Mouse (Mus musculus): ENCODE measurements around the gene Fev. TPM values are rescaled to one million over a fixed set of nuclear protein-coding genes. Genes with fewer than 3 reads are reported as not detected.
A peak's percentile ranks its signal among the peaks of the same experiment; 100 is the strongest.

The Fev gene
- polyA plus RNA-seq, 1 experiment from 2014 or later, result 5.8 TPM

DNA sequence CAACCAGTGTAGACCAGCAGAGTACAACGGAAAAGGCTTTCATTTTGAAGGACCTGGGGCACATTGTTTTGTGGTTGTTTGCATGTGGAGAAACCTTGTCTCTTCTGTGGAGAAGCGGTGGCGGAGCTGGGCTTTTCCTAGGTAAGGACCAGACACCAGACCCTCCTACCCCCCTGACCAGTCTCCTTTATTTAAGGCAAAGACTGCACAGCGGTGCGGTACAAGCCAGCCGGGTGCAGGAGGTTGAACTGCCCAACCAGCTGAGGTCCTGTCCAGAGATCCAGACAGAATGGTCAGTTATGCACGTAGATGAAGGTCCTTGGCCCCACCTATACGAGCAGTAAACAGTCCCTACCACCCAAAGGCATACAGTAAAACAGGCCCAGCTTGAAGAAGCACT lies 2.4 kb downstream of the Fev start:
- WGBS, result 2% methylated on average over 8 of the region's 8 CpGs

DNA sequence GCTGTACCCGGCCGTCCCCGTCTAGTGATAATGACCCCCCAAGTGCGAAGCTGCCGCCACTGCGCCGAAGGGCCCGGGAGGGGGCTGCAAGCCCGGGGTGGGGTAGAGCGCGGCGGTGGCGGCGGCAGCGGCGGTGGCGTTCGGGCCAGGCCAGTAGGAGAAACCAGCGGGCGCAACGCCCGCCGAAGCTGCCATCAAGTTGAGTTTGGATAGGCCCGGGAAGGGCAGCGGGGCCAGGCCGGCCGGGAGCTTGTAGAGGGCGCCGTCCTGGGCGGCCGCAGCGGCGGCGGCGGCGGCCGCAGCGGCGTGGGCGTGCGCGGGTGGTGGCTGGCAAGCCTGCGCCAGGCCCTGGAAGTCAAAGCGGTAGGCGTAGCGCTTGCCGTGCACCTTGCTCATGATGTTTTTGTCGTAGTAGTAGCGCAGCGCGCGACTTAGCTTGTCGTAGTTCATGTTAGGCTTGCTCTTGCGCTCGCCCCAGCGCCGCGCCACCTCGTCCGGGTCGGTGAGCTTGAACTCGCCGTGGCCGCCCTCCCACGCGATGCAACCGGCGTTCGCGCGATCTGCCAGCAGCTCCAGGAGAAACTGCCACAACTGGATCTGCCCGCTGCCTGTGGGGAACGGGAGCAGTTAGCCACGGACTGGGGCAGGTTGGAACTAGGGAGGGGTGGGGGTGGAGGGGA lies 3.0 kb downstream of the Fev start:
- Histone ChIP-seq H3K27ac (no peak overlapping the region), H3K9me3 (ENCODE audit: control insufficient read depth, low read length) (no peaks in the 10 kb centered on the region), H3K9ac (peak overlapping the region; percentile 47), H3K36me3 (replicated peaks; ENCODE audit: control insufficient read depth, insufficient read depth) (no peaks in the 10 kb centered on the region), H3K4me3 (replicated peaks; ENCODE audit: low read length) (peak overlapping the region; percentile 32), H3K4me2 (replicated peaks) (peak overlapping the region; percentile 60), H3K27me3 (ENCODE audit: control insufficient read depth, insufficient read depth, low read length) (peaks cover 85% of the 10 kb centered on the region), H3K4me1 (replicated peaks; ENCODE audit: control insufficient read depth, insufficient read depth, low read length) (peaks cover 17% of the 10 kb centered on the region; the same call in 1 of the 2 replicates)
- DNase-seq (ENCODE audit: low spot score) (no peak), ATAC-seq (ENCODE audit: low FRiP score) (no peak)
- WGBS, result under 1% methylated on average over 71 of the region's 74 CpGs

More for the DNA sequence above, 2.4 kb downstream of the Fev start:
- peak overlapping the region; percentile 60 for H3K4me2 ChIP-seq (replicated peaks)
- H3K27ac ChIP-seq, result no peak overlapping the region
- H3K27me3 ChIP-seq (ENCODE audit: control insufficient read depth, insufficient read depth, low read length), result peaks cover 91% of the 10 kb centered on the region
- peak overlapping the region; percentile 32 for H3K4me3 ChIP-seq (replicated peaks; ENCODE audit: low read length)
- no peak for ATAC-seq (ENCODE audit: low FRiP score)
- no peaks in the 10 kb centered on the region for H3K9me3 ChIP-seq (ENCODE audit: control insufficient read depth, low read length)
- peaks cover 17% of the 10 kb centered on the region; the same call in 1 of the 2 replicates for H3K4me1 ChIP-seq (replicated peaks; ENCODE audit: control insufficient read depth, insufficient read depth, low read length)
- no peak overlapping the region for H3K9ac ChIP-seq
- DNase-seq (ENCODE audit: low spot score), result no peak
- no peaks in the 10 kb centered on the region for H3K36me3 ChIP-seq (replicated peaks; ENCODE audit: control insufficient read depth, insufficient read depth)

DNA sequence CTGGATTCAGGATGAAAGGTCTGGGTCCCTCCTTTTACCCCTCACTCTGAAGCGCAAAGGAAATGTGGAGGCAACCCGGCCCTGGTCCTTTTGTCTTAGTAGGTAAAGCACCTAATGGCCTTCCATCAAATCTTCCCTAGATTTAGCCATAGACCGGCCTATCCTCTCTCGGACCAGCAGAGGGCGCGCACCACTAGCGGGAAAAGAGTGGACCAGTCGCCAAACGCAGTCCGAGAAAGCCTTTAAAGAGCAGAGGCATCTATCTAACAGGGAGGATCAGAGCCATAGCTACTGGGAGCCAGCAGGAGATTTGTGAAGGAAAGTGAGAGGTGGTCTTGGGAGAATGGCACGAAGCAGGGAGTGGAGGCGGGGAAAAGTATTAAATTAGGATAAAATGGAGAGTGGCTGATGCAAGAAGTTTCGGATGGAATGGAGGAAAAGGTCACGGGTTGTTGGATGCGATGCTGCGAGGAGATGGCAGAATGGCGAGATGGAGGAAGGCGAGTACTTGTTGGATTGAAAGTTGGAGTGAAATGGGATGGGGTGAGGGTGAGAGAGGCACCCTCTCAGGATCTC lies 4.3 kb downstream of the Fev start:
- H3K4me3 ChIP-seq (replicated peaks; ENCODE audit: low read length), result no peak overlapping the region
- ATAC-seq (ENCODE audit: low FRiP score) (peak; percentile 63), DNase-seq (ENCODE audit: low spot score) (peak; percentile 85)
- H3K4me2 ChIP-seq (replicated peaks), result 0 out of 2 replicates have a peak overlapping the region, but pooled peaks have one; percentile 15
- 2% methylated on average over 18 of the region's 18 CpGs for WGBS
- H3K4me1 ChIP-seq (replicated peaks; ENCODE audit: control insufficient read depth, insufficient read depth, low read length), result peaks cover 17% of the 10 kb centered on the region; the same call in 1 of the 2 replicates
- H3K36me3 ChIP-seq (replicated peaks; ENCODE audit: control insufficient read depth, insufficient read depth), result no peaks in the 10 kb centered on the region
- H3K9ac ChIP-seq, result no peak overlapping the region
- H3K27ac ChIP-seq, result no peak overlapping the region
- no peaks in the 10 kb centered on the region for H3K9me3 ChIP-seq (ENCODE audit: control insufficient read depth, low read length)
- peaks cover 72% of the 10 kb centered on the region for H3K27me3 ChIP-seq (ENCODE audit: control insufficient read depth, insufficient read depth, low read length)

DNA sequence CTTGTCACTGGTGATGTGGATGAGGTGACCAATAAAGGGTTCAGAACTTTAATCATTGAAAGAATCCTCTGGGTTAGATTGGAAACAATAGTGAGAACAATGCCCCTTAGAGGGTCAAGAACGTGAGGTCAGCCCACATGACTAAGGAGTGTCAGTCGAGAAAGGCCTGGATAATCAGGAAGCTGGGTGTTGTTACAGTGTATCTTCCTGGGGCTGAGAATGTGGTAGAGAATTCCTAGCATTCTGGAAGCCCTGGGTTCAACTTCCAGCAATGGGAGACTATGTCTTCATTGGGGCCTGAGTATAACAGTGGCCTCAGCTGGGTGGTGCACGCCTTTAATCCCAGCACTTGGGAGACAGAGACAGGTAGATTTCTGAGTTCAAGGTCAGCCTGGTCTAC lies 8.0 kb downstream of the Fev start:
- peaks cover 35% of the 10 kb centered on the region for H3K27me3 ChIP-seq (ENCODE audit: control insufficient read depth, insufficient read depth, low read length)
- no peaks in the 10 kb centered on the region for H3K36me3 ChIP-seq (replicated peaks; ENCODE audit: control insufficient read depth, insufficient read depth)
- H3K4me1 ChIP-seq (replicated peaks; ENCODE audit: control insufficient read depth, insufficient read depth, low read length), result peaks cover 4% of the 10 kb centered on the region; the same call in 1 of the 2 replicates
- H3K9me3 ChIP-seq (ENCODE audit: control insufficient read depth, low read length), result no peaks in the 10 kb centered on the region
- ATAC-seq (ENCODE audit: low FRiP score) (no peak), DNase-seq (ENCODE audit: low spot score) (no peak)
- WGBS, result 51% methylated on average over 3 of the region's 3 CpGs
- no peak overlapping the region for H3K4me3 ChIP-seq (replicated peaks; ENCODE audit: low read length)
- no peak overlapping the region for H3K4me2 ChIP-seq (replicated peaks)
- no peak overlapping the region for H3K27ac ChIP-seq
- no peak overlapping the region for H3K9ac ChIP-seq

DNA sequence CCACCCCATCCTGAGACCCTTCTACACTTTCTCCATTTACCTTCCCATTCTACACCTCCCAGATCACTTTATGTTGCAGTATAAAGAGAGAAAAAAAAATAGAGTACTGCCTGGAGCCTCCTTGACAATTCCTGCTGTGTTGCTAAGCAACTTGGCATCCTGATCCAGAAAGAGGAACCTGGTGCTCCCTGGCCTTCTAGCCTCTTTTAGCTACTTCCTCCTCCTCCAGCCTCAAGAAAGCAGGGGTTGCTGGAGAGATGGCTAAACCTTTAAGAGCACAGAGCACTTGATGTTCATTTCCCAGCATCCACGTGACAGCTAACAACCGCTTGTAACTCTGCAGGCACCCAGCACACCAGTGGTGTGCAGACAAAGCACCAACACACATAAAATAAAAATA lies 13.0 kb downstream of the Fev start:
- Histone ChIP-seq H3K9me3 (ENCODE audit: control insufficient read depth, low read length) (no peaks in the 10 kb centered on the region), H3K36me3 (replicated peaks; ENCODE audit: control insufficient read depth, insufficient read depth) (no peaks in the 10 kb centered on the region), H3K27me3 (ENCODE audit: control insufficient read depth, insufficient read depth, low read length) (no peaks in the 10 kb centered on the region), H3K4me3 (replicated peaks; ENCODE audit: low read length) (no peak overlapping the region), H3K4me2 (replicated peaks) (no peak overlapping the region), H3K9ac (no peak overlapping the region), H3K4me1 (replicated peaks; ENCODE audit: control insufficient read depth, insufficient read depth, low read length) (no peaks in the 10 kb centered on the region), H3K27ac (no peak overlapping the region)
- DNase-seq (ENCODE audit: low spot score) (no peak), ATAC-seq (ENCODE audit: low FRiP score) (no peak)
- WGBS, result 69% methylated on average over 2 of the region's 2 CpGs

DNA sequence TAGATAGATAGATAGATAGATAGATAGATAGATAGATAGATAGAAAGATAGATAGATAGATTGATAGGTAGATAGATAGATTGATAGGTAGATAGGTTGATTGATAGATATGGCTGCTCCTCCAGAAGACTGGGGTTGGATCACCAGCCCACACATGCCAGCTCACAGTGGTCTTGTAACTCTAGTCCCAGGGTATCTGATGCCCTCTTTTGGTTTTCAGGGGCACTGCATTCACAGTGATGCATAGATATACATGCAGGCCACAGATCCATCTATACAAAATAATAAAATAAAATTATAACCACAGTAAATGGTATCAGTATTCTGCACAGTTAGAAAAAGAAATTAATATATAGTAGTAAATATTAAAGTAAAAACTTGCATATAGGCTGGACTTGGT lies 23.4 kb downstream of the Fev start:
- Histone ChIP-seq H3K9ac (no peak overlapping the region), H3K27me3 (ENCODE audit: control insufficient read depth, insufficient read depth, low read length) (no peaks in the 10 kb centered on the region), H3K27ac (no peak overlapping the region), H3K9me3 (ENCODE audit: control insufficient read depth, low read length) (no peaks in the 10 kb centered on the region), H3K4me3 (replicated peaks; ENCODE audit: low read length) (no peak overlapping the region), H3K4me2 (replicated peaks) (no peak overlapping the region), H3K36me3 (replicated peaks; ENCODE audit: control insufficient read depth, insufficient read depth) (no peaks in the 10 kb centered on the region), H3K4me1 (replicated peaks; ENCODE audit: control insufficient read depth, insufficient read depth, low read length) (peaks cover 24% of the 10 kb centered on the region)
- DNase-seq (ENCODE audit: low spot score), result no peak
- ATAC-seq (ENCODE audit: low FRiP score), result no peak

DNA sequence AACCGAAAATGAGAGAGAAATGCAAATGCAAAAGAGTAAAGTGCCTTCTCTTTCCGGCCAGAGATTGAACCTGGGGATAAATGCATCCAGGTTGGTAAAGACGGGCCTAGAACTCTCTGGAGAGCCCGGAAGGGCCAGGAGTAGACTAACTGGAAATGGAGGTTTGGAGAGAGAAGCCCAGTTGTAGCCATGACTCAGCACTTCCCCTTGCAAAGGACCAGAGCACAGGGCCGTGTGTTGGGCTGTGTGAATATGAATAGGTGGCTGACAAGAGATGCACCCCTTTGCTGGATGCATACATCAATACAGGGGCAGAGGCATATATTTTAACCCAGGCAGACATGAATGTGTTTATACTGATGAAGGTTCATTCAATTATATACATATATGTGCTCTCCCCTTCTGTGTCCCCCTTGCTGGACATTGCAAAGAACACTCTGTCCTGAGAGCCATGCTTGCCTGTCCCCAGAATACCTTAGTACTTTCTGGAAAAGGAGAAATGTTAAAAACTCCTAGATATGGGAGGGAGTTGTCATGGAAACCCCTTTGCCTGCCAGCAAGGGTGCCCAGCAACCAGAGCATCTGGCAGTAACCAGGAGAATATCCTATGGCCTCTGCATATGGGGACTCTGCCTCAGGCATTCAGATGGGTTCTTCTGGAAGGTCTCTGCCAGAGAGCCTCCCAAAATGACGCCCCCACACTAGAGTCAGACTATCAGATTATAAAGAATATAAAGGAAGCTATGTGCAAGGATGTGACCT lies 25.8 kb downstream of the Fev start:
- ATAC-seq (ENCODE audit: low FRiP score) (no peak), DNase-seq (ENCODE audit: low spot score) (no peak)
- peaks cover 25% of the 10 kb centered on the region for H3K4me1 ChIP-seq (replicated peaks; ENCODE audit: control insufficient read depth, insufficient read depth, low read length)
- no peak overlapping the region; the same call in 1 of the 2 replicates for H3K4me3 ChIP-seq (replicated peaks; ENCODE audit: low read length)
- H3K36me3 ChIP-seq (replicated peaks; ENCODE audit: control insufficient read depth, insufficient read depth), result no peaks in the 10 kb centered on the region
- H3K9ac ChIP-seq, result no peak overlapping the region; the same call in 1 of the 2 replicates
- H3K4me2 ChIP-seq (replicated peaks), result peak overlapping the region; percentile 57
- no peaks in the 10 kb centered on the region for H3K9me3 ChIP-seq (ENCODE audit: control insufficient read depth, low read length)
- H3K27me3 ChIP-seq (ENCODE audit: control insufficient read depth, insufficient read depth, low read length), result no peaks in the 10 kb centered on the region
- H3K27ac ChIP-seq, result no peak overlapping the region
- WGBS, result 38% methylated on average over 6 of the region's 6 CpGs

DNA sequence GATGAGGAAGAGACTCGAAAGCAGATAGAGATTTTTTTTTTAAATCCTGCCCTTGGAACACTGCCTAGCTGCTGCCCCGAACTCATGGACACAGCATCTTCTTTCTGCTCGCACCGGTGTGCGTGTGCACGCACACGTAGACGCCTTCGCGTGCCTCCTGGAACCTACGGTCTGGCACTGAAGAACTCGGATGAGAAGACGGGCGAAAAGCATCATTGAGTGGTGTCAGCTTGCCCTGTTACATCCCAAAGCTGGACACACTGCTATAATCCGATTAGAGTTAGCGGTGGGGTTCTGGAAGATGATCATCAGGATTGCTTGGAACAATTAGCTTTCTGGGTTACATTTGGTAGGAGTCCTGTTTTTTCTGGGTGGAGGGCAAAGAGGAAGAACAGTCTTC lies 26.4 kb downstream of the Fev start:
- Histone ChIP-seq H3K4me1 (replicated peaks; ENCODE audit: control insufficient read depth, insufficient read depth, low read length) (peaks cover 31% of the 10 kb centered on the region), H3K27ac (peak overlapping the region; percentile 57; the same call in 1 of the 2 replicates), H3K4me2 (replicated peaks) (peak overlapping the region; percentile 57), H3K27me3 (ENCODE audit: control insufficient read depth, insufficient read depth, low read length) (no peaks in the 10 kb centered on the region), H3K9ac (peak overlapping the region; percentile 98), H3K9me3 (ENCODE audit: control insufficient read depth, low read length) (no peaks in the 10 kb centered on the region), H3K4me3 (replicated peaks; ENCODE audit: low read length) (peak overlapping the region; percentile 89), H3K36me3 (replicated peaks; ENCODE audit: control insufficient read depth, insufficient read depth) (no peaks in the 10 kb centered on the region)
- WGBS, result 7% methylated on average over 16 of the region's 16 CpGs
- ATAC-seq (ENCODE audit: low FRiP score) (no peak), DNase-seq (ENCODE audit: low spot score) (no peak)

DNA sequence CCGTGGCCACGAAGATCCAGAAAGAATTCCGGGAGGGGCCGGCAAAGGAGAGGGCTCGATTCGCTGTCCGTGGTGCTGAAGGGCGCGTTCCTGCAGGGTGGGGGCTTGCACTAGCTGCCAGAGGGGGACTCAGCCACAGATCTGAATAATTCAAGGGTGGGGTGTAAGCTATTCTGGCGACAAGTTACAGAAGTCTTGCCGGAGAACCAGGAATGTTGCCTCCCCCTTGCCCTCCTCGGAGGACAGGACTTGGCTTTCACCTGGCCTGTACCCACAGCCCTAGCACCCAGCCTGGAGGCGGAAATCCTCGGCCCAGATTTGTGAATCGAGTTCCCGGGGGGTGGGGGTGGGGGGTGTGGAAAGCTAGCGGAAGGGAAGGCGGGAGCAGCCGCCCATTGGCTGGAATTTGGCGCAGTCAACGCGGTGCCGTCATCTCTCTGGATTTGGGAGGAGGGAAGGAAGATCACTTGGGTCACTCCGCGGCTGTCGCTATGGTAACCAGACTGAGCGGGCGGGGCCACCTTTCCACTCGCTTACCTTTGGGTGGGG lies 27.0 kb downstream of the Fev start:
- 1% methylated on average over 29 of the region's 29 CpGs for WGBS

More for the DNA sequence above, 27.0 kb downstream of the Fev start:
- ATAC-seq (ENCODE audit: low FRiP score) (peak; percentile 68), DNase-seq (ENCODE audit: low spot score) (peak; percentile 91)
- Histone ChIP-seq H3K4me1 (replicated peaks; ENCODE audit: control insufficient read depth, insufficient read depth, low read length) (peaks cover 33% of the 10 kb centered on the region), H3K9ac (peak overlapping the region; percentile 98), H3K27me3 (ENCODE audit: control insufficient read depth, insufficient read depth, low read length) (no peaks in the 10 kb centered on the region), H3K9me3 (ENCODE audit: control insufficient read depth, low read length) (no peaks in the 10 kb centered on the region), H3K36me3 (replicated peaks; ENCODE audit: control insufficient read depth, insufficient read depth) (no peaks in the 10 kb centered on the region), H3K4me2 (replicated peaks) (peak overlapping the region; percentile 57), H3K4me3 (replicated peaks; ENCODE audit: low read length) (peak overlapping the region; percentile 89), H3K27ac (peak overlapping the region; percentile 70)

Data from hindbrain, embryonic 14.5 days (tissue).